8 mouse cellular contexts compared by ENCODE assay signal in genomic region chr8:106210035-106210731, GRCm38 (mm10). TPM values are rescaled to one million over a fixed set of nuclear protein-coding genes. Genes with fewer than 3 reads are reported as not detected.
DNase-seq lines count a peak whose midpoint lies in the region; ATAC-seq and TF ChIP-seq lines count a peak whose summit lies in the region.

No protein-coding gene starts in this region.

- TF ChIP-seq CTCF in heart, adult 2 months (IDR thresholded peaks at IDR 0.05): no peak
- no peak for TF ChIP-seq CTCF in bone marrow, adult 2 months (IDR thresholded peaks at IDR 0.05; ENCODE audit: control insufficient read depth, insufficient read depth, low read length)

- no peak for TF ChIP-seq EP300 in heart, adult 2 months (IDR thresholded peaks at IDR 0.05; ENCODE audit: insufficient read depth, low read depth, low read length)

- DNase-seq in heart, adult 2 months: no peak
- no peak for DNase-seq in heart, postnatal 25 days (ENCODE audit: low spot score)
- peak; percentile 67 for DNase-seq in A20 (ENCODE audit: low read depth, low spot score)
- no peak for DNase-seq in forebrain, embryonic 14.5 days (ENCODE audit: low spot score)
- DNase-seq in limb, embryonic 11.5 days (ENCODE audit: low spot score): peak; percentile 35
- no peak for DNase-seq in retina, postnatal 1 day

- H3K4me3 ChIP-seq in heart, adult 2 months: peak overlapping the region; percentile 64
- peak overlapping the region; percentile 93 for H3K4me3 ChIP-seq in bone marrow, adult 2 months (replicated peaks; ENCODE audit: control insufficient read depth, low read depth, low read length)
- H3K4me3 ChIP-seq in forebrain, embryonic 14.5 days (ENCODE audit: low read depth, low read length): peak overlapping the region; percentile 79
- peak overlapping the region; percentile 89 for H3K4me3 ChIP-seq in limb, embryonic 11.5 days (ENCODE audit: low read depth, low read length)
- peak overlapping the region; percentile 86 for H3K4me3 ChIP-seq in midbrain, embryonic 13.5 days (replicated peaks)

- H3K4me2 ChIP-seq in forebrain, embryonic 14.5 days (ENCODE audit: low read length): peak overlapping the region; percentile 82
- peak overlapping the region; percentile 76 for H3K4me2 ChIP-seq in limb, embryonic 11.5 days (ENCODE audit: low read depth, severe bottlenecking)
- peak overlapping the region; percentile 89 for H3K4me2 ChIP-seq in midbrain, embryonic 13.5 days (replicated peaks)

- no peaks in the 10 kb centered on the region for H3K4me1 ChIP-seq in heart, adult 2 months (ENCODE audit: control insufficient read depth, insufficient read depth, low read length)
- no peaks in the 10 kb centered on the region for H3K4me1 ChIP-seq in bone marrow, adult 2 months (ENCODE audit: control insufficient read depth, insufficient read depth, low read length)
- peaks cover 11% of the 10 kb centered on the region for H3K4me1 ChIP-seq in forebrain, embryonic 14.5 days (ENCODE audit: control insufficient read depth, insufficient read depth, low read length)
- H3K4me1 ChIP-seq in limb, embryonic 11.5 days (ENCODE audit: control insufficient read depth, insufficient read depth, low read length): peaks cover 10% of the 10 kb centered on the region; the same call in 1 of the 2 replicates
- peaks cover 21% of the 10 kb centered on the region for H3K4me1 ChIP-seq in midbrain, embryonic 13.5 days (replicated peaks)

- H3K79me2 ChIP-seq in heart, adult 2 months (replicated peaks; ENCODE audit: control insufficient read depth, insufficient read depth, low read length): no peaks in the 10 kb centered on the region

- no peaks in the 10 kb centered on the region for H3K27me3 ChIP-seq in heart, adult 2 months (ENCODE audit: control insufficient read depth, insufficient read depth, low read length)
- H3K27me3 ChIP-seq in forebrain, embryonic 14.5 days (replicated peaks; ENCODE audit: control insufficient read depth, insufficient read depth, low read length): no peaks in the 10 kb centered on the region
- no peaks in the 10 kb centered on the region for H3K27me3 ChIP-seq in limb, embryonic 11.5 days (ENCODE audit: control insufficient read depth, insufficient read depth, low read length)
- H3K27me3 ChIP-seq in midbrain, embryonic 13.5 days: no peaks in the 10 kb centered on the region

- no peaks in the 10 kb centered on the region for H3K9me3 ChIP-seq in forebrain, embryonic 14.5 days (replicated peaks; ENCODE audit: control insufficient read depth, low read length)
- H3K9me3 ChIP-seq in limb, embryonic 11.5 days (ENCODE audit: control insufficient read depth, low read length): no peaks in the 10 kb centered on the region
- no peaks in the 10 kb centered on the region for H3K9me3 ChIP-seq in midbrain, embryonic 13.5 days

- H3K27ac ChIP-seq in heart, adult 2 months: peak overlapping the region; percentile 86
- peak overlapping the region; percentile 88 for H3K27ac ChIP-seq in bone marrow, adult 2 months (ENCODE audit: control insufficient read depth, insufficient read depth, low read depth, low read length, poor library complexity)
- peak overlapping the region; percentile 89 for H3K27ac ChIP-seq in forebrain, embryonic 14.5 days (ENCODE audit: low read depth, low read length)
- peak overlapping the region; percentile 81 for H3K27ac ChIP-seq in limb, embryonic 11.5 days (replicated peaks; ENCODE audit: low read depth, low read length)
- H3K27ac ChIP-seq in midbrain, embryonic 13.5 days: peak overlapping the region; percentile 95

- intact Hi-C loops in heart, adult 2 months (cut with DNase I): loop anchor here (2.0 to 5.0 kb wide), 3 partner anchors 41 to 192 kb away; partner anchors contain the start of genes Pla2g15 and Slc7a6
- intact Hi-C loops in heart, postnatal 25 days (cut with DNase I): loop anchor here (5.0 kb wide), 1 partner anchor 68 kb away; no protein-coding TSS in a partner anchor

- TF ChIP-seq POLR2A in heart, adult 2 months (IDR thresholded peaks at IDR 0.05; ENCODE audit: insufficient read depth, low read depth, low read length): no peak
- TF ChIP-seq POLR2A in bone marrow, adult 2 months (IDR thresholded peaks at IDR 0.05; ENCODE audit: borderline replicate concordance, control insufficient read depth, low read depth, low read length): no peak

- H3K36me3 ChIP-seq in heart, adult 2 months (ENCODE audit: control insufficient read depth, insufficient read depth, low read length): peaks cover 5% of the 10 kb centered on the region
- H3K36me3 ChIP-seq in forebrain, embryonic 14.5 days (ENCODE audit: control insufficient read depth, insufficient read depth, low read length): peaks cover 38% of the 10 kb centered on the region
- peaks cover 13% of the 10 kb centered on the region for H3K36me3 ChIP-seq in limb, embryonic 11.5 days (ENCODE audit: control insufficient read depth, insufficient read depth, low read length)
- H3K36me3 ChIP-seq in midbrain, embryonic 13.5 days: peaks cover 48% of the 10 kb centered on the region

- ATAC-seq in forebrain, embryonic 14.5 days: peak; percentile 72
- ATAC-seq in limb, embryonic 11.5 days (ENCODE audit: insufficient number of reproducible peaks, low FRiP score, low TSS enrichment, low read depth): peak; percentile 67
- ATAC-seq in midbrain, embryonic 13.5 days: peak; percentile 84

- H3K9ac ChIP-seq in heart, adult 2 months (ENCODE audit: low read depth, low read length): peak overlapping the region; percentile 92
- peak overlapping the region; percentile 90 for H3K9ac ChIP-seq in forebrain, embryonic 14.5 days (ENCODE audit: low read length)
- peak overlapping the region; percentile 91 for H3K9ac ChIP-seq in limb, embryonic 11.5 days (ENCODE audit: low read length)
- H3K9ac ChIP-seq in midbrain, embryonic 13.5 days (replicated peaks): peak overlapping the region; percentile 95

- WGBS in heart, adult 2 months: under 1% methylated on average over 35 of the region's 35 CpGs
- under 1% methylated on average over 35 of the region's 35 CpGs for WGBS in bone marrow, adult 2 months
- WGBS in forebrain, embryonic 14.5 days: 1% methylated on average over 34 of the region's 35 CpGs
- WGBS in limb, embryonic 11.5 days: 2% methylated on average over 35 of the region's 35 CpGs
- under 1% methylated on average over 35 of the region's 35 CpGs for WGBS in midbrain, embryonic 13.5 days

RNA-seq across cellular contexts. Expression of gene Slc7a6os, which starts 0.6 kb away (rescaled TPM):
- 10 to 100 TPM in 1 of 2 experiments, 1 to 10 TPM in 1; 9.6 to 10.7 TPM for total RNA-seq in heart, adult 2 months (2021)
- 7.1 and 8.8 TPM in 2 replicates for polyA plus RNA-seq in heart, adult 2 months (2012; rRNA removed)
- total RNA-seq in heart, postnatal 25 days (2021): 10 to 100 TPM in 1 of 2 experiments, 1 to 10 TPM in 1; 9.6 to 10.9 TPM
- polyA plus RNA-seq in bone marrow, adult 2 months (2011; ENCODE audit: insufficient read depth, insufficient read length, low replicate concordance, missing spikeins): 23.9 and 53.8 TPM in 2 replicates
- 27.7 and 33.8 TPM in 2 replicates for polyA plus RNA-seq in forebrain, embryonic 14.5 days (2014; fragmentation: Nextera tagmentation; extraction: Ambion mirVana)
- polyA plus RNA-seq in limb, embryonic 11.5 days (2014; fragmentation: Nextera tagmentation; extraction: Ambion mirVana): 50.8 and 52.9 TPM in 2 replicates
- polyA plus RNA-seq in midbrain, embryonic 13.5 days (2015; fragmentation: Nextera tagmentation; extraction: Ambion mirVana): 36.6 and 42.6 TPM in 2 replicates

RNA-seq across cellular contexts. Expression of gene Prmt7, which starts 0.6 kb away (rescaled TPM):
- total RNA-seq in heart, adult 2 months (2021): 10 to 100 TPM; 22.9 to 26.3 TPM
- polyA plus RNA-seq in heart, adult 2 months (2012; rRNA removed): 21.7 and 32.5 TPM in 2 replicates
- 10 to 100 TPM; 23.1 to 25.8 TPM for total RNA-seq in heart, postnatal 25 days (2021)
- polyA plus RNA-seq in bone marrow, adult 2 months (2011; ENCODE audit: insufficient read depth, insufficient read length, low replicate concordance, missing spikeins): 12.1 and 12.9 TPM in 2 replicates
- polyA plus RNA-seq in forebrain, embryonic 14.5 days (2014; fragmentation: Nextera tagmentation; extraction: Ambion mirVana): 54.1 and 59.5 TPM in 2 replicates
- polyA plus RNA-seq in limb, embryonic 11.5 days (2014; fragmentation: Nextera tagmentation; extraction: Ambion mirVana): 61.7 and 61.8 TPM in 2 replicates
- 57.8 and 62.6 TPM in 2 replicates for polyA plus RNA-seq in midbrain, embryonic 13.5 days (2015; fragmentation: Nextera tagmentation; extraction: Ambion mirVana)

RNA-seq across cellular contexts. Expression of gene Slc7a6, which starts 41.5 kb away (rescaled TPM):
- total RNA-seq in heart, adult 2 months (2021): 10 to 100 TPM; 10.2 to 10.8 TPM
- 14.7 and 17.4 TPM in 2 replicates for polyA plus RNA-seq in heart, adult 2 months (2012; rRNA removed)
- total RNA-seq in heart, postnatal 25 days (2021): 10 to 100 TPM; 12.0 to 12.2 TPM
- 3.7 and 8.3 TPM in 2 replicates for polyA plus RNA-seq in bone marrow, adult 2 months (2011; ENCODE audit: insufficient read depth, insufficient read length, low replicate concordance, missing spikeins)
- polyA plus RNA-seq in forebrain, embryonic 14.5 days (2014; fragmentation: Nextera tagmentation; extraction: Ambion mirVana): 78.2 and 86.3 TPM in 2 replicates
- 101 and 107 TPM in 2 replicates for polyA plus RNA-seq in limb, embryonic 11.5 days (2014; fragmentation: Nextera tagmentation; extraction: Ambion mirVana)
- polyA plus RNA-seq in midbrain, embryonic 13.5 days (2015; fragmentation: Nextera tagmentation; extraction: Ambion mirVana): 76.0 and 81.0 TPM in 2 replicates

RNA-seq across cellular contexts. Expression of gene Pla2g15, which starts 60.0 kb away (rescaled TPM):
- total RNA-seq in heart, adult 2 months (2021): 1 to 10 TPM; 6.5 to 8.6 TPM
- 8.0 and 8.4 TPM in 2 replicates for polyA plus RNA-seq in heart, adult 2 months (2012; rRNA removed)
- 1 to 10 TPM; 7.8 to 8.7 TPM for total RNA-seq in heart, postnatal 25 days (2021)
- polyA plus RNA-seq in bone marrow, adult 2 months (2011; ENCODE audit: insufficient read depth, insufficient read length, low replicate concordance, missing spikeins): 8.4 and 20.8 TPM in 2 replicates
- polyA plus RNA-seq in forebrain, embryonic 14.5 days (2014; fragmentation: Nextera tagmentation; extraction: Ambion mirVana): 7.8 and 7.9 TPM in 2 replicates
- 5.9 and 6.7 TPM in 2 replicates for polyA plus RNA-seq in limb, embryonic 11.5 days (2014; fragmentation: Nextera tagmentation; extraction: Ambion mirVana)
- polyA plus RNA-seq in midbrain, embryonic 13.5 days (2015; fragmentation: Nextera tagmentation; extraction: Ambion mirVana): 16.8 and 18.4 TPM in 2 replicates

Comparison
In these comparisons a context has a peak if more than half of its experiments do, and no peak if none do; other contexts are left out.
1. DNase-seq: peak in A20 (single experiment) and limb, embryonic 11.5 days (single experiment); none in heart, adult 2 months (0 of 2), heart, postnatal 25 days (single experiment), forebrain, embryonic 14.5 days (single experiment) and retina, postnatal 1 day (single experiment).
2. Peak in every context shown above with its lines, with median percentiles within 50 percentile points of each other: H3K27ac ChIP-seq, H3K4me3 ChIP-seq, H3K9ac ChIP-seq, ATAC-seq and H3K4me2 ChIP-seq.